Mouse (Mus musculus): ENCODE data around the gene Kif6. TPM values are rescaled to one million over a fixed set of nuclear protein-coding genes. Genes with fewer than 3 reads are reported as not detected.

Kif6 gene
- polyA plus RNA-seq, 1 experiment from 2014 or later, result 2.5 TPM

- Histone ChIP-seq H3K9ac (ENCODE audit: low read depth, low read length) (0 out of 2 replicates have a peak overlapping the region, but pooled peaks have one; percentile 20), H3K36me3 (ENCODE audit: control insufficient read depth, insufficient read depth, low read length) (no peaks in the 10 kb centered on the region), H3K4me3 (ENCODE audit: low read depth, low read length) (no peak overlapping the region), H3K4me2 (ENCODE audit: low read length) (no peak overlapping the region), H3K27me3 (ENCODE audit: control insufficient read depth, insufficient read depth, low read depth, low read length) (no peaks in the 10 kb centered on the region), H3K27ac (ENCODE audit: low read length) (no peak overlapping the region), H3K9me3 (replicated peaks; ENCODE audit: control insufficient read depth, low read length, poor library complexity, severe bottlenecking) (no peaks in the 10 kb centered on the region), H3K4me1 (ENCODE audit: control insufficient read depth, insufficient read depth, low read length) (no peaks in the 10 kb centered on the region)
- peak; percentile 51 for ATAC-seq
- WGBS, result 19% methylated on average over 4 of the region's 4 CpGs
These were observed 240.8 kb downstream of the Kif6 start for GRCm38 (mm10) chr17:49855785-49856184.

GRCm38 (mm10) chr17:49860057-49860816 lies 245.3 kb downstream of the Kif6 start:
- no peaks in the 10 kb centered on the region for H3K36me3 ChIP-seq (ENCODE audit: control insufficient read depth, insufficient read depth, low read length)
- no peak overlapping the region for H3K4me2 ChIP-seq (ENCODE audit: low read length)
- no peaks in the 10 kb centered on the region for H3K9me3 ChIP-seq (replicated peaks; ENCODE audit: control insufficient read depth, low read length, poor library complexity, severe bottlenecking)
- ATAC-seq, result no peak
- no peak overlapping the region for H3K27ac ChIP-seq (ENCODE audit: low read length)
- no peak overlapping the region for H3K4me3 ChIP-seq (ENCODE audit: low read depth, low read length)
- H3K27me3 ChIP-seq (ENCODE audit: control insufficient read depth, insufficient read depth, low read depth, low read length), result no peaks in the 10 kb centered on the region
- WGBS, result 83% methylated on average over 10 of the region's 10 CpGs
- peaks cover 10% of the 10 kb centered on the region for H3K4me1 ChIP-seq (ENCODE audit: control insufficient read depth, insufficient read depth, low read length)
- H3K9ac ChIP-seq (ENCODE audit: low read depth, low read length), result no peak overlapping the region

DNA sequence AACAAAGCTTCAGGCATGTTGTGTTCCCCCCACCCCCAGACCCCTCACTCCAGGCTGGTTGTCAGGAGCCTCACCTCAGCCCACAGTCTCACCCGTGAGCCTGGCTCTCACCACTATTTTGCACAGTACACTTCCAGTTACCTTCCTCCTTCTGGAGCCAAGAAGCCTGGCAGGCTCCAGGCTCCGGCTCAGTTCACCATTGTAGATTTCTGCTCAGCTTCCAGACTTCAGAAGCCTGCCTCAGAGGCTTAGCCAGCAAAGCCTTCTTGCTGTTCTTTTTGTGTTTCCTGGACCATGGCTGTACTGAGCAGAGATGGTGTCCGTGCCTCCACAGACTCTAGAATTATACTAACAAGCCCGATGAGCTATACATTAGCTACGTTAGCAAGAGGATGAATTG lies 248.7 kb downstream of the Kif6 start:
- no peak overlapping the region for H3K4me3 ChIP-seq (ENCODE audit: low read depth, low read length)
- H3K27me3 ChIP-seq (ENCODE audit: control insufficient read depth, insufficient read depth, low read depth, low read length), result no peaks in the 10 kb centered on the region
- no peaks in the 10 kb centered on the region for H3K36me3 ChIP-seq (ENCODE audit: control insufficient read depth, insufficient read depth, low read length)
- peak; percentile 53; the same call in 1 of the 2 replicates for ATAC-seq
- H3K27ac ChIP-seq (ENCODE audit: low read length), result peak overlapping the region; percentile 51
- no peak overlapping the region; the same call in 1 of the 2 replicates for H3K9ac ChIP-seq (ENCODE audit: low read depth, low read length)
- WGBS, result 17% methylated on average over 5 of the region's 5 CpGs
- H3K4me2 ChIP-seq (ENCODE audit: low read length), result no peak overlapping the region
- no peaks in the 10 kb centered on the region for H3K9me3 ChIP-seq (replicated peaks; ENCODE audit: control insufficient read depth, low read length, poor library complexity, severe bottlenecking)
- H3K4me1 ChIP-seq (ENCODE audit: control insufficient read depth, insufficient read depth, low read length), result peaks cover 23% of the 10 kb centered on the region

GRCm38 (mm10) chr17:49865604-49866003 lies 250.7 kb downstream of the Kif6 start:
- 93% methylated on average over 2 of the region's 2 CpGs for WGBS

GRCm38 (mm10) chr17:49866653-49867215 lies 251.8 kb downstream of the Kif6 start:
- Histone ChIP-seq H3K27me3 (ENCODE audit: control insufficient read depth, insufficient read depth, low read depth, low read length) (no peaks in the 10 kb centered on the region), H3K9me3 (replicated peaks; ENCODE audit: control insufficient read depth, low read length, poor library complexity, severe bottlenecking) (no peaks in the 10 kb centered on the region), H3K4me1 (ENCODE audit: control insufficient read depth, insufficient read depth, low read length) (peaks cover 23% of the 10 kb centered on the region), H3K9ac (ENCODE audit: low read depth, low read length) (peak overlapping the region; percentile 39; the same call in 1 of the 2 replicates), H3K4me3 (ENCODE audit: low read depth, low read length) (no peak overlapping the region), H3K27ac (ENCODE audit: low read length) (no peak overlapping the region; the same call in 1 of the 2 replicates), H3K4me2 (ENCODE audit: low read length) (no peak overlapping the region), H3K36me3 (ENCODE audit: control insufficient read depth, insufficient read depth, low read length) (no peaks in the 10 kb centered on the region)
- 72% methylated on average over 8 of the region's 8 CpGs for WGBS
- ATAC-seq, result no peak

More at GRCm38 (mm10) chr17:49865604-49866003, 250.7 kb downstream of the Kif6 start:
- no peak for ATAC-seq
- no peak overlapping the region for H3K9ac ChIP-seq (ENCODE audit: low read depth, low read length)
- peaks cover 23% of the 10 kb centered on the region for H3K4me1 ChIP-seq (ENCODE audit: control insufficient read depth, insufficient read depth, low read length)
- no peaks in the 10 kb centered on the region for H3K9me3 ChIP-seq (replicated peaks; ENCODE audit: control insufficient read depth, low read length, poor library complexity, severe bottlenecking)
- H3K4me3 ChIP-seq (ENCODE audit: low read depth, low read length), result no peak overlapping the region
- no peak overlapping the region for H3K27ac ChIP-seq (ENCODE audit: low read length)
- H3K27me3 ChIP-seq (ENCODE audit: control insufficient read depth, insufficient read depth, low read depth, low read length), result no peaks in the 10 kb centered on the region
- no peaks in the 10 kb centered on the region for H3K36me3 ChIP-seq (ENCODE audit: control insufficient read depth, insufficient read depth, low read length)
- H3K4me2 ChIP-seq (ENCODE audit: low read length), result no peak overlapping the region

DNA sequence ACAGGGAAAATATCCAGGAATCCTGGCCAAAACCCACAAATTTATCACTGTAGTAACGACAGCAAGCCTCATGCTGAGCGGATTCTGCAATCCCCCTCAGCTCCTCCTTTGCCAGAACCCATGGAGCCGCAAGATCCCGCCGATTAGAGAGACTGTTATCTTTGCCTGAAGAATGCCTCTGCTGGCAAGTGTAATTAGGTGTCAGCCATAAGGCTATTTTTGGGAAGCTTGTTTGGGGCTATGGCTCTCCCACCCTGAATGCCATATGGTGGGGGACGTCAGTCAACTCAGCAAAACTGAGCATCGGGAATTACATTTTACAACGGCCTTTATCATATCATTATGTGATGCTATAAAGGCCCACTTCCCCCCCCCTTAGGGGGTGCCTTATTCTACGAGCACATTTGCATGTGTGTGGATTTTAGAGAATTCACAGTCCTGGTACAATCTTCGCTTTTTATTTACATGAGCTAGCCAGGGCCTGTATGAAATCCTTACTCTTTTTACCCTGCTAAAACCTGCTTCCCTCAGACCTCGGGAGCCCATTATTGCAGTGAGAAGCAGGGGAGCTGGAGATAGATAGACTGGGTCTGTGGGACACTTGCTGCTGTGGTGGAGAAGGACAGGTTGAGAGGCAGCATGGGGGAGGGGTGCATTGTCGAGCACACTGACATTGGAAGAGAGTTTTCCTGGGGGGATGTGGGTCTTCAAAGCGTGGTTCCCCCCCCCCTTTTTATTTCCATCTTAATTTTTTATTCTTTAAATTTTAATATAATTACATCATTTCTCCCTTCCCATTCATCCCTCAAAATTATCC lies 252.6 kb downstream of the Kif6 start:
- no peak overlapping the region for H3K4me2 ChIP-seq (ENCODE audit: low read length)
- H3K27me3 ChIP-seq (ENCODE audit: control insufficient read depth, insufficient read depth, low read depth, low read length), result no peaks in the 10 kb centered on the region
- peak overlapping the region; percentile 39; the same call in 1 of the 2 replicates for H3K9ac ChIP-seq (ENCODE audit: low read depth, low read length)
- H3K27ac ChIP-seq (ENCODE audit: low read length), result peak overlapping the region; percentile 39
- ATAC-seq, result no peak; the same call in 1 of the 2 replicates
- H3K9me3 ChIP-seq (replicated peaks; ENCODE audit: control insufficient read depth, low read length, poor library complexity, severe bottlenecking), result no peaks in the 10 kb centered on the region
- WGBS, result 14% methylated on average over 13 of the region's 13 CpGs
- no peak overlapping the region for H3K4me3 ChIP-seq (ENCODE audit: low read depth, low read length)
- H3K36me3 ChIP-seq (ENCODE audit: control insufficient read depth, insufficient read depth, low read length), result no peaks in the 10 kb centered on the region
- H3K4me1 ChIP-seq (ENCODE audit: control insufficient read depth, insufficient read depth, low read length), result peaks cover 23% of the 10 kb centered on the region

DNA sequence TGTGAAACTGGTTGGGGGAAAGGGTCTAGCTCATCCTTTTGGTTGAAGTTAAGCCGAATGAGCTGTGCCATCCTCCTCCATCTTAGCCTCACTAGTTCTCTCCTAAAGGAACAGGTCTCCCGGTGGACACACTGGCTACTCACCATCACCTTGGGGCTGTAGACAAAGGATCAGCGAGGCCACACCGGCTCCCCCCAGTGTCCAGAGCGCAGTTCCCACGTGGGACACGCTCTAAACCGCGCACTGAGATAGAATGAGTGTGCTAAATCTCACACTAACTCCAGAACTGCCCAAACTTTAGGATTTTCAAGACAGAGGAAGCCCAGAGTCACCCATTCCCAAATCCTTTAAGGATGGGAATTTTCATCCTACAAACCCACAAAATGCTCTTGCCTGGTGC lies 254.3 kb downstream of the Kif6 start:
- 82% methylated on average over 9 of the region's 9 CpGs for WGBS
- no peak overlapping the region for H3K9ac ChIP-seq (ENCODE audit: low read depth, low read length)
- no peak for ATAC-seq
- H3K4me2 ChIP-seq (ENCODE audit: low read length), result no peak overlapping the region
- no peak overlapping the region for H3K4me3 ChIP-seq (ENCODE audit: low read depth, low read length)
- peaks cover 12% of the 10 kb centered on the region for H3K4me1 ChIP-seq (ENCODE audit: control insufficient read depth, insufficient read depth, low read length)
- H3K27ac ChIP-seq (ENCODE audit: low read length), result no peak overlapping the region
- H3K9me3 ChIP-seq (replicated peaks; ENCODE audit: control insufficient read depth, low read length, poor library complexity, severe bottlenecking), result no peaks in the 10 kb centered on the region
- no peaks in the 10 kb centered on the region for H3K36me3 ChIP-seq (ENCODE audit: control insufficient read depth, insufficient read depth, low read length)
- no peaks in the 10 kb centered on the region for H3K27me3 ChIP-seq (ENCODE audit: control insufficient read depth, insufficient read depth, low read depth, low read length)

DNA sequence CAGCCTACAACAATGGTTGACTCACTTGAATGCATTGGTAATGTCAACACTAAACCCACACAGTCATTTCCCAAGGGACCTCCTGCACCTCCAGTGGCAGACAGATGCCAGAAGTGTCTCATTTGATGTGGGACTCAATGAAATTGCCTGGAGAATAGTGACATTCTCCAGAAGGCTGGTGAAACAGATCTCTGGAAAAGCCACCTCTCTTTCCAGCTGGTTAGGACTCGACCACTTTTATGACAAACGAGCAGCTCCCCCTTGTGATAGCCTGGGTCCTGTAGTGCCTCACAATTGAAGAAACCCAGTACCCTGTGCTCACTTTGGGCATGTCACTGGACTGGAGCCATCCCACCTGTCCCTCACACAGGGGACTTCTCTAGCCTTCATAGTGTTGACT lies 257.4 kb downstream of the Kif6 start:
- Histone ChIP-seq H3K4me3 (ENCODE audit: low read depth, low read length) (no peak overlapping the region), H3K36me3 (ENCODE audit: control insufficient read depth, insufficient read depth, low read length) (no peaks in the 10 kb centered on the region), H3K27me3 (ENCODE audit: control insufficient read depth, insufficient read depth, low read depth, low read length) (no peaks in the 10 kb centered on the region), H3K4me2 (ENCODE audit: low read length) (no peak overlapping the region), H3K4me1 (ENCODE audit: control insufficient read depth, insufficient read depth, low read length) (peaks cover 6% of the 10 kb centered on the region), H3K9ac (ENCODE audit: low read depth, low read length) (no peak overlapping the region), H3K9me3 (replicated peaks; ENCODE audit: control insufficient read depth, low read length, poor library complexity, severe bottlenecking) (no peaks in the 10 kb centered on the region), H3K27ac (ENCODE audit: low read length) (no peak overlapping the region)
- ATAC-seq, result no peak
- 41% methylated on average over 2 of the region's 2 CpGs for WGBS

Measured in midbrain, embryonic 16.5 days (tissue).